Mouse (Mus musculus): Measurements from ENCODE around the gene St8sia6. TPM values are rescaled to one million over a fixed set of nuclear protein-coding genes. Genes with fewer than 3 reads are reported as not detected.

St8sia6 gene
- total and polyA plus RNA-seq, 2 experiments from 2014 or later: 2.6 to 3.1 TPM

DNA sequence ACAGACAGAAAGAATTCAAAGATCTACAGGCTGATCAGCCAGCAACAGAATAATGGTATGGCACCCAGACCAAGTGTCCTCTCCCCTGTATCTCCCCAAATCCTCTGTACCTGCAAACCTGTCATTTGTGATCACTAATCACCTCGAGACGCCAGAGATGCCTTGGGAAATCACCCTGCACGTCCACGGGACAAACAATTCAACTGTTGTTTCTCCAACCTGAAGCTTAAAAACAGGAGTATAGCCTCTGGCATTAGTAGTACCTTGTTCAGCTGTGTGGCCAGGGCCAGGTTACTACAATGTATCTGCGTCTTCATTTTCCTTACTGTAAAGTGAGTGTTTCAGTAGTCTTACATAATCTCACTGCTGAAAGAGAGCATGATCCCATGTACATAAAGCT is 25.3 kb downstream of the St8sia6 start:
- H3K4me3 ChIP-seq (ENCODE audit: low read length): no peak overlapping the region
- no peaks in the 10 kb centered on the region for H3K27me3 ChIP-seq (ENCODE audit: insufficient read depth, low read length)
- 77% methylated on average over 5 of the region's 5 CpGs for WGBS
- H3K27ac ChIP-seq: no peak overlapping the region
- H3K4me1 ChIP-seq (ENCODE audit: insufficient read depth, low read length): no peaks in the 10 kb centered on the region
- no peak for TF ChIP-seq CTCF (IDR thresholded peaks at IDR 0.05; ENCODE audit: low read depth)
- H3K36me3 ChIP-seq (ENCODE audit: insufficient read depth, low read length): no peaks in the 10 kb centered on the region
- no peak overlapping the region for H3K9ac ChIP-seq (replicated peaks; ENCODE audit: low read length)
- no peak overlapping the region for H3K4me2 ChIP-seq (ENCODE audit: low read depth, low read length)
- H3K9me3 ChIP-seq (ENCODE audit: low read length): no peaks in the 10 kb centered on the region
- ATAC-seq: no peak
- no peak for DNase-seq (ENCODE audit: low spot score)

- H3K9me3 ChIP-seq (ENCODE audit: low read length): no peaks in the 10 kb centered on the region
- ATAC-seq: no peak
- no peak for TF ChIP-seq CTCF (IDR thresholded peaks at IDR 0.05; ENCODE audit: low read depth)
- no peaks in the 10 kb centered on the region for H3K36me3 ChIP-seq (ENCODE audit: insufficient read depth, low read length)
- no peak overlapping the region for H3K4me3 ChIP-seq (ENCODE audit: low read length)
- 60% methylated on average over 9 of the region's 9 CpGs for whole genome bisulfite sequencing
- no peak overlapping the region for H3K4me2 ChIP-seq (ENCODE audit: low read depth, low read length)
- H3K4me1 ChIP-seq (ENCODE audit: insufficient read depth, low read length): no peaks in the 10 kb centered on the region
- no peak overlapping the region for H3K9ac ChIP-seq (replicated peaks; ENCODE audit: low read length)
- no peak overlapping the region for H3K27ac ChIP-seq
- no peaks in the 10 kb centered on the region for H3K27me3 ChIP-seq (ENCODE audit: insufficient read depth, low read length)
- DNase-seq (ENCODE audit: low spot score): no peak
Measured at GRCm38 (mm10) chr2:13767532-13768411, 26.1 kb downstream of the St8sia6 start.

DNA sequence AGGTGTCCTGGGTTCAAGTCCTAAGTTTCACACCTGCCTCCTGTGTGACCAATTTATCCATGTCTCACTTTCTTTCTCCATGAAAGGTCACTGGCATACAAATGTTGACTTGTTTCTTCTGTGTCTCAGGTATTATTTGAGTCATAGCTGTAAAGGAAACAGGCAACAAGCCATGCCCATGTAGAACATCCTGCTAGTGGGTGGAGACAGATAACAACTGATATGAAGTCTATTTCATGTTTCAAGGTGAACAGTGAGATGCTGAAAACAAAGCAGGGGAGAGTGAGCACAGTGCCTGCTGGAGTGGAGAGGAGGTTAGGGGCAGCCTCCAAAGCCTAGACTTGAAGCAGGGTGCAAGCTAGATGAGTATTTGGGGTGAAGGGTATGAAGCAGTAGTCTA is 33.5 kb downstream of the St8sia6 start:
- H3K4me1 ChIP-seq (ENCODE audit: insufficient read depth, low read length): no peaks in the 10 kb centered on the region
- H3K27me3 ChIP-seq (ENCODE audit: insufficient read depth, low read length): no peaks in the 10 kb centered on the region
- DNase-seq (ENCODE audit: low spot score): no peak
- no peak overlapping the region for H3K9ac ChIP-seq (replicated peaks; ENCODE audit: low read length)
- no peak for ATAC-seq
- no peak overlapping the region for H3K4me3 ChIP-seq (ENCODE audit: low read length)
- no peaks in the 10 kb centered on the region for H3K36me3 ChIP-seq (ENCODE audit: insufficient read depth, low read length)
- H3K4me2 ChIP-seq (ENCODE audit: low read depth, low read length): no peak overlapping the region
- no peak for TF ChIP-seq CTCF (IDR thresholded peaks at IDR 0.05; ENCODE audit: low read depth)
- no peak overlapping the region for H3K27ac ChIP-seq
- H3K9me3 ChIP-seq (ENCODE audit: low read length): no peaks in the 10 kb centered on the region

- ATAC-seq (no peak), DNase-seq (ENCODE audit: low spot score) (no peak)
- TF ChIP-seq CTCF (IDR thresholded peaks at IDR 0.05; ENCODE audit: low read depth): no peak
- no peaks in the 10 kb centered on the region for H3K27me3 ChIP-seq (ENCODE audit: insufficient read depth, low read length)
- H3K9ac ChIP-seq (replicated peaks; ENCODE audit: low read length): no peak overlapping the region
- no peak overlapping the region for H3K4me3 ChIP-seq (ENCODE audit: low read length)
- no peak overlapping the region for H3K4me2 ChIP-seq (ENCODE audit: low read depth, low read length)
- H3K36me3 ChIP-seq (ENCODE audit: insufficient read depth, low read length): no peaks in the 10 kb centered on the region
- H3K4me1 ChIP-seq (ENCODE audit: insufficient read depth, low read length): no peaks in the 10 kb centered on the region
- no peak overlapping the region for H3K27ac ChIP-seq
- no peaks in the 10 kb centered on the region for H3K9me3 ChIP-seq (ENCODE audit: low read length)
- 91% methylated on average over 7 of the region's 7 CpGs for WGBS
Measured at GRCm38 (mm10) chr2:13757412-13757811, 36.5 kb downstream of the St8sia6 start.

DNA sequence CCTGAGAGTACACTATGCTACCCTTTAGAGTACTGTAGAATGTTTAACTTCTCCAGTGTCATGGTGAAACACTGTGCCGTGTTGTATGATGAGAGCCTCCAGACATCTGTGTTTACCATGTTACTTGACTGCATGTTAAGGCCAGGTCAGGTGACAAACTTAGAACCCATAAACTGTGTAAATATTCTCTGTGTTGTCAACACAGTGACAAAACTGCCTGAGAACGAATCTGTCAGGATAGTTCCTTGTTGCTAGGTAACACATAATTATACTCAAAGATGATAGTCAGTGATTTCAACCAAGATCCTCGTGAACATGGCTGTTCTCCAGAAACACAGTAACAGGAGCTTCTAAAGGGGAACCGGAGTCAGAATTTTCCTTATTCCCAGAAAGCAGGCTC is 38.1 kb downstream of the St8sia6 start:
- no peaks in the 10 kb centered on the region for H3K9me3 ChIP-seq (ENCODE audit: low read length)
- TF ChIP-seq CTCF (IDR thresholded peaks at IDR 0.05; ENCODE audit: low read depth): no peak
- DNase-seq (ENCODE audit: low spot score) (no peak), ATAC-seq (no peak)
- no peaks in the 10 kb centered on the region for H3K27me3 ChIP-seq (ENCODE audit: insufficient read depth, low read length)
- no peak overlapping the region for H3K4me2 ChIP-seq (ENCODE audit: low read depth, low read length)
- no peak overlapping the region for H3K4me3 ChIP-seq (ENCODE audit: low read length)
- H3K27ac ChIP-seq: no peak overlapping the region
- H3K9ac ChIP-seq (replicated peaks; ENCODE audit: low read length): no peak overlapping the region
- 65% methylated on average over 4 of the region's 4 CpGs for WGBS
- H3K4me1 ChIP-seq (ENCODE audit: insufficient read depth, low read length): no peaks in the 10 kb centered on the region
- H3K36me3 ChIP-seq (ENCODE audit: insufficient read depth, low read length): no peaks in the 10 kb centered on the region

- Histone ChIP-seq H3K27ac (no peak overlapping the region), H3K4me3 (ENCODE audit: low read length) (no peak overlapping the region), H3K9ac (replicated peaks; ENCODE audit: low read length) (no peak overlapping the region), H3K4me1 (ENCODE audit: insufficient read depth, low read length) (no peaks in the 10 kb centered on the region), H3K9me3 (ENCODE audit: low read length) (no peaks in the 10 kb centered on the region), H3K36me3 (ENCODE audit: insufficient read depth, low read length) (no peaks in the 10 kb centered on the region), H3K4me2 (ENCODE audit: low read depth, low read length) (no peak overlapping the region), H3K27me3 (ENCODE audit: insufficient read depth, low read length) (no peaks in the 10 kb centered on the region)
- TF ChIP-seq CTCF (IDR thresholded peaks at IDR 0.05; ENCODE audit: low read depth): no peak
- DNase-seq (ENCODE audit: low spot score): no peak
- 83% methylated on average over 1 of the region's 1 CpGs for WGBS
- ATAC-seq: no peak
Measured at GRCm38 (mm10) chr2:13751691-13752090, 42.2 kb downstream of the St8sia6 start.

- ATAC-seq: no peak
- Histone ChIP-seq H3K27ac (no peak overlapping the region), H3K4me1 (ENCODE audit: insufficient read depth, low read length) (no peaks in the 10 kb centered on the region), H3K9ac (replicated peaks; ENCODE audit: low read length) (no peak overlapping the region), H3K4me2 (ENCODE audit: low read depth, low read length) (no peak overlapping the region), H3K9me3 (ENCODE audit: low read length) (no peaks in the 10 kb centered on the region), H3K4me3 (ENCODE audit: low read length) (no peak overlapping the region), H3K27me3 (ENCODE audit: insufficient read depth, low read length) (no peaks in the 10 kb centered on the region), H3K36me3 (ENCODE audit: insufficient read depth, low read length) (no peaks in the 10 kb centered on the region)
- DNase-seq (ENCODE audit: low spot score): no peak
- no peak for TF ChIP-seq CTCF (IDR thresholded peaks at IDR 0.05; ENCODE audit: low read depth)
- WGBS: 54% methylated on average over 1 of the region's 1 CpGs
Measured at GRCm38 (mm10) chr2:13750777-13751176, 43.1 kb downstream of the St8sia6 start.
